Mouse (Mus musculus) right cerebral cortex, postnatal 10 days (tissue): ENCODE data around the gene Gm15517.
"Not testable (repeated sequence)": the region's sequence is repeated elsewhere in the genome, so short reads cannot be mapped to it uniquely, and the experiment has no call there.

Experiments
- DNase-seq, 2 experiments: peaks; one replicate each; pipeline ENCODE4 v3.0.0; 2021; ENCODE audit warnings: low spot score in 2 of 2

Gm15517 gene

DNA sequence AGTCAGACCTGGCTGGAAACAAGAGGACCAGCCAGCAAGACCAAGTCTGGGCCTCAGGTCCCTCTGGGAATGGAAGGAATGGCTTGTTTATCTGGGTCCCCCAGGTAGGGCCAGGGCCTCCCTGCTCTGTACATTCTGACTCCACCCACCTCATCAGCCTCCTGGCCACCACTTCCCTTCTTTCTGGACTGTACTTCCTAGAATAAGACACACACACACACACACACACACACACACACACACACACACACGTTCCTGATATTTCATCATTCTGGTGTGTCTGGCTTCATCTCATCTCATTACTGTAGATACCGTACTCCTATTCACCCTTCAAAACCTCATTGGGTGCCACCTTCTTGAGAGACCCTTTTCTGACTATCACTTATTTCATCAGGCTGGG, 8.2 kb downstream of the Gm15517 start:
- DNase-seq = no peak

- no peak for DNase-seq
These were observed 10.1 kb downstream of the Gm15517 start for GRCm38 (mm10) chr7:44271309-44271708.

GRCm38 (mm10) chr7:44272546-44272945, 11.3 kb downstream of the Gm15517 start:
- no peak for DNase-seq

- DNase-seq = no peak
These were observed 12.2 kb downstream of the Gm15517 start for GRCm38 (mm10) chr7:44273446-44273845.

DNA sequence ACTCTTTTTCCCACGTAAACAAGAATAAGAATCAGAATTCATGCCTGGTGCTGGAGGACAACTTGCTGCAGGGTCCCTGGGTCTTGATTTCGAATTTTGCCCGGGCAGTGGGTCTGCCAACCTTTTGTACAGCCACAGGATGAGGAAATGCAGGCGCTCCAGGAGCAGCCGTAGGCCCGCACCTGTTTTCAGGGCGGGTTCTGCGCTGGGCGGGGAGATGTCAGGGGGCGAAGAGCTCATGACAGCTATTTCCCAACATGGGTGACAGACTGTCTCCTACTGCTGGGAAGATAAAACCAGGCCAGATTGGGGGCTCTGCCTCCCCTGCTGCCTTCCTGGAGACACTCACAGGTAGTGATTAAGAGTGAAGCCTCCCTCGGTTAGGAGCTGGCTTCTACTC, 12.8 kb downstream of the Gm15517 start:
- DNase-seq = no peak

GRCm38 (mm10) chr7:44275546-44275945, 14.3 kb downstream of the Gm15517 start:
- no peak for DNase-seq

GRCm38 (mm10) chr7:44276461-44277249, 15.4 kb downstream of the Gm15517 start:
- no peak for DNase-seq

DNA sequence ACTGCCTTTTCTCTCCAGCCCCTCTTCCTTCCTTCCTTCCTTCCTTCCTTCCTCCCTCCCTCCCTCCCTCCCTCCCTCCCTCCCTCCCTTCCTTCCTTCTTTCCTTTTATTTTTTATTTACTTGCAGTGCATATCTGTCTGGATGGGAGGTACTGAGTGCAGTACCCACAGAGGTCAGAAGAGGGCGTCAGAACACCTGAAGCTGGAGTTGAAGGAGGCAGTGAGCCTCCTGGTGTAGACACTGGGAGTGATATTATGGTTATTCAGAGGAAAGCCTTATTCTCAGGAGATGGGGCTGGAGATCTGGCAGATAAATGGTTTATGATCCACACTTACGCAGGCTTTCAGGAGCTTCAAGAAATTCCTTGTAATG, 16.0 kb downstream of the Gm15517 start:
- DNase-seq = peak in 1 of 2 experiments; percentile 63

GRCm38 (mm10) chr7:44280959-44281358, 19.7 kb downstream of the Gm15517 start:
- DNase-seq = no peak

DNA sequence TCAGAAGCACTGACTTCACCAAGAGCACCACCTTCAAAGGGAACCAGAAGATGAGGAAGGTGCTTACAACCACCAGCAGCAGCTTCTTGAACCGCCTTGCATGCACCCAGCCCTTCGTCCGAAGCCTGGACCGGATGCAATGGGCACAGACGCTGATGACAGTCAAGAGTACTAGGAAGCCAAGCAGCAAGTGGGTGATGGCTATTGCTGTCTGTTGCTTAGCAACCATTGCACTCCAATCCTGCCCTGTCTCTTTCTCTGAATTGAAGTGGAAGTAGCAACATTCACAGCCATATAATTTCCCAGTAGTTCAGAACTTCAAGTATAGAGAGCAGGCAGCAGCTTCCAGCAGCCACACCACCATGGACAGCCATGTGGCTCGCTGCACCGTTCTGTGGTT, 20.3 kb downstream of the Gm15517 start:
- peak in 1 of 2 experiments; percentile 60 for DNase-seq

GRCm38 (mm10) chr7:44287760-44288159, 26.5 kb downstream of the Gm15517 start:
- DNase-seq = no peak

GRCm38 (mm10) chr7:44290986-44291385, 29.7 kb downstream of the Gm15517 start:
- DNase-seq = no peak

DNA sequence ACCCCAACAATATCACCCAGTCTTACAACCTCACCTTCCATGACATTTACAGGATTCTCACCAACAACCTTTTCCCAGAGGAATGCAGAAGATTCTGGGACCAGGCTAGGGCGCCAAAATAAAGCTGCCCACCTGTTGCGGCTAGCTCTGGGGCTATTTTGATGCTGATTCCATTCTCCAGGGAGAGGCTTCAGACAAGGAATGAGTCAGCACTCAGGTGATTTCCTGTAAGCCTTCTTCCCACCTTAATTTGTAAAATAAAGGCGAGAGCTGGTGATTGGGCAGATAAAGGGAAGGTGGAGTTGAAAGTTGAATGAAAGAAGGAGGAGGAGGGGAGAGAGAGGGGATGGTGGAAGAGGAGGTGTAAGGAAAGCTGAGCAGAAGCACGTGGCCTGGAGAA, 30.2 kb downstream of the Gm15517 start:
- no peak for DNase-seq

DNA sequence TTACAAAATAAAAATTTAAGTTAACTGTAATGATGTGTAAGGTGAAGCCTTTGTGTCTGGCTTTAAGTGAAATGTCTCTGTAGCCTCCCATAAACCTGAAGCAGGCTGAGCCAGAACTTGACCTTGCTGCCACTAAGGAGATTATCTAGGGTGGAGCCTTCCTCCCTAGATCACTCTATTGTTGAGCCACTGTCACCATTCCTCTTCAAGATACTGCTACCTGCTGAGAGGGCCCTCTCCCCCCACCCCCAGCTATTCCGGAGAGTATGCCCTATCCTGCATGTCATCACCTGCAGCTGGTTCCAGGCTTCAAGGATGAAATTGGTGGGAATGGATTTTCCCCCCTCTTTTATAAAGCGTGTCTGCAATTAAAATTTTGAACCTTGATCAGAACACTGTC, 36.3 kb downstream of the Gm15517 start:
- DNase-seq = not testable (repeated sequence)

DNA sequence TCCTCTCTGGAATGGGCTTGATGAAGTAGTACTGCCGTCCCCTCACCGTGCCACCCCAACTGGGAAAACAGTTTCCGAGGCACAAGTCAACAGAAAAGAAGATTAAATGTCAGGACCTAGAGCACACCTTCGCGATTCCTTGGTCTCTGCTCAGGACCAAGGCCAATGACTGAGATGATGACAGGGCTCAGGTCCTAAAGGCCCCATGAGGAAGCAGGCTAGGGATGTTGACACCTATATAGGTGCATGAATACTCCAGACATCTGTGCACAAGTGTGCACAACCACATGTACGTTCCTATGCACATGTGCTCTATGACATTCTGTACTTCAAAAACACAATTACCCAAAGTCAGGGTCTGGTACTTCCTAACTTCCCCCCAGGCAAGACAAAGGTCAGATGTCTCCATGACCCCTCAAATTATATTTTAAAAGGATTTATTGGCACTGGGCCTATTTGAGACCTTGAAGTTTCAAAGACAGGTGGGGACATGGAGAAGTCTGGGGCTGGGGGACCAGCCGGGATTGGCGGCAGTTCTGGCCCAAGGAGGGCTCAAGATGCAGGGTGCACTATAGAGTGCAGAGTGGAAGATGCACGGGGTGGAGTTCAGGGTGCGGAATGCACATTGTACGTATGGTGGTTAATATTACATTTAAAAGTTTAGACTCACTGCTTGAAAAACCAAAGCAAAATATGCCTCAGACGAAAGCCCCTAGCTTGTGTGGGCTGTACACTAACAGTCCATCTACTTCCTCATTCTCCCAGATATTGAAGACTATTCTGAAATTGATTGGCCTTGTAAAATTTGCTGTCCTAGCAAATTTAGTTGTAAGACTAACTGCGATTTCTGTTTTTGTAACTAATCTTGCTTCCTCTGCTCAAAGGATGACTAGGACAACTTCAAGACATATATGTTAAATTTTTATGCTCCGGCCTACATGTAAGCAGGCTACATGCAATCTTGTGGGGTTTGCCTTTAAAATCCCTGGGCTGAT, 42.4 kb downstream of the Gm15517 start:
- DNase-seq = no peak

DNA sequence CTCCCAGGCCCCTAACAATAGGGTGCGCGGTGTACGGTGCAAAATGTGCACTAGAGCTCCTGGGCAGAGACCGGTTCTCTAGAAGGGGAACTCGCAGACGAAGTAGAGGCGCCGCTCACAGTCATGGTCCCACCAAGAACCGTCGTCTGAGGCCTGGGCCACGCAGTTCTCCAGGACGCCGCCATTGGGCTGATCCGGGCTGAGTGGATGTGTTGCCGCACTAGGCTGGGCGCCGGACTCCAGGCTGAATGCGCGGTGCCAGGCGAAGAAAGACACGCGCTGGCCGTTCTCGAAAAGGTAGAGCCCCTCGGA, 43.2 kb downstream of the Gm15517 start:
- DNase-seq = no peak

GRCm38 (mm10) chr7:44304775-44305641, 43.8 kb downstream of the Gm15517 start:
- peak; percentile 98 for DNase-seq

GRCm38 (mm10) chr7:44305686-44306085, 44.4 kb downstream of the Gm15517 start:
- DNase-seq = no peak

DNA sequence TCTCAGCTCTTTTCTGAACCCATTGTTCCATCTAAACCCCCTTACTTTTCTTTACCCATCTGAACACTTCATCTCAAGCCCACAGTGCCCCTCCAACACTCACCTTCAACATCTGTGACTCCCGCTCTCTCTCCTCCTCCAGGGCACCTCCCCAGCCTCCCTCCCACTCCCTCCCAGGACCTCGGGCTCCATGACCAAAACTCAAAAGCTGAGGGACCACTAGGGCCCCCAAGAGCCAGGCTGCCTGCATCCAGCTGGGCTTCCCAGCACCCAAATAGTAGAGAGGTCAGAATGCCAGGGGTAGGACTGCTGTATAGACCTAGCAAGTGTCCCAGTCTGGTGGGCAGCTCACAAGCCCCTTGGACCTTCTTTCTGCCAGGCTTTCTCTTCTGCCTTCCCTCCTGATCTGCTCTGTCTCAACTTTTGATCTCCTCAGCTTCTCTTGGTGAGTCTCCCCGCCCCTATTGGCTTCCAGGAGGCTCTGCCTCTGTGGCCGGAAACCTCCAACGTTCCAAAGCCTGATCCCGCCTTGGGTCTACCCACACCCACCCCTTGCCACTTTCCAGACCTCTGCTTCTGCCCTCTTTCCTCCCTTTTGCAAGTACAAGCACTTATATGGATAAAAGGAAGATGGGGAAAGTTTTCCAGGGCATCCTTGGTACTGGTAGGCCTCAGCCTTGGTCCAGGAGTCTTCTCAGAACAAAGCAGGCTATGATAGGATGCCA, 45.4 kb downstream of the Gm15517 start, which contains the start of gene Clec11a:
TSS of gene Clec11a (minus strand) at position 387 of the 725 bp plus-strand sequence.
- no peak for DNase-seq

DNA sequence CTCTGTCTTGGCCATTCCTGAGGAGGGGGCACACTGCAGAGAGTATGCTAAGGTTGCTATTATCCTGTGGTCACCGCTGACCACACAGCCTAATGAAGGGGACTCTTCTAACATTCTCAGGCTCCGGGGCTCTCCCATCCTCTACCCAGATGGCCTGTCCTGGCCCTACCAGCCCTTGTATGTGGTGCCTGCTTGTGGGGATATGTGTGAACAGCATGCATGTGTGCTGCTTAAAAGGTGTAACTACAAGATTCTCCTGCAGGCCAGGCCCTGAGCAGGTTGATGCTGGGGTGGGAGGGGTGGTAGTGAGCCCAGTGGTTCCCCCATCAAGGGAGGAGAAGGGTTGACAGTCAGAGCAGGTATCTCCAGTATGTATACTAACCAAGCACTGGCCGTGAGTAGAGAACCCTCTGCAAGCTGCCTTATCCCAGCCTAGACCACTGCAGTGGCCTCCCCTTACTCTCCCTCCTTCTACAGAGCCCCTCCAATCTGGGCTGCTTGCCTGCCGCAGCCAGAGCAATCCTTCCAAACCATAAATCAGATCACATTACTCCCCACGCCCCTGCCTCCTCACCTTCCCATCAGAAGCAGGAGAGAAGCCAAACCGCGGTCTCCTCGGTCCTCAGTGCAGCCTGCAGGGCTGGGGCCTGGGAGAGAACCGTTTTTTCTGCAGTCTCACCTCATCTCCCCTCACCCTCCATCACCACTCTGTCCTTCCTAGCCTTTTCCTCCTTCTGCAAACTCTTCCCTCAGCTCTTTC, 46.2 kb downstream of the Gm15517 start:
- peak in 1 of 2 experiments; percentile 32 for DNase-seq
